Mouse (Mus musculus): ENCODE measurements at regions not wholly inside any gene's neighbourhood (a gene's known extent, or its start where the extent isn't known, plus 50 kb on each side); places are given as distances from the start of the nearest gene placed in this dataset.

GRCm38 (mm10) chr19:54693094-54693493, 433.9 kb downstream of the Gpam start:
- Histone ChIP-seq H3K36me3 (no peaks in the 10 kb centered on the region), H3K4me2 (no peak overlapping the region), H3K9me3 (replicated peaks) (no peaks in the 10 kb centered on the region)

GRCm38 (mm10) chr19:54691861-54692260, 435.2 kb downstream of the Gpam start:
- H3K27me3 ChIP-seq (replicated peaks): no peaks in the 10 kb centered on the region
- no peak for ATAC-seq (ENCODE audit: insufficient number of reproducible peaks, low FRiP score)
- H3K9me3 ChIP-seq (replicated peaks): no peaks in the 10 kb centered on the region
- no peak overlapping the region for H3K9ac ChIP-seq
- H3K4me1 ChIP-seq (replicated peaks): no peaks in the 10 kb centered on the region
- no peaks in the 10 kb centered on the region for H3K36me3 ChIP-seq
- no peak overlapping the region for H3K4me2 ChIP-seq
- no peak overlapping the region for H3K27ac ChIP-seq (ENCODE audit: poor library complexity, severe bottlenecking)
- WGBS: 65% methylated on average over 1 of the region's 1 CpGs
- no peak overlapping the region for H3K4me3 ChIP-seq

More at GRCm38 (mm10) chr19:54693094-54693493, 433.9 kb downstream of the Gpam start:
- H3K27ac ChIP-seq (ENCODE audit: poor library complexity, severe bottlenecking): no peak overlapping the region
- no peak for ATAC-seq (ENCODE audit: insufficient number of reproducible peaks, low FRiP score)
- WGBS: 86% methylated on average over 1 of the region's 1 CpGs
- H3K9ac ChIP-seq: no peak overlapping the region
- no peak overlapping the region for H3K4me3 ChIP-seq
- no peaks in the 10 kb centered on the region for H3K27me3 ChIP-seq (replicated peaks)
- no peaks in the 10 kb centered on the region for H3K4me1 ChIP-seq (replicated peaks)

- Histone ChIP-seq H3K4me3 (no peak overlapping the region), H3K9ac (no peak overlapping the region), H3K27ac (ENCODE audit: poor library complexity, severe bottlenecking) (no peak overlapping the region), H3K4me1 (replicated peaks) (no peaks in the 10 kb centered on the region), H3K4me2 (no peak overlapping the region), H3K9me3 (replicated peaks) (no peaks in the 10 kb centered on the region), H3K27me3 (replicated peaks) (no peaks in the 10 kb centered on the region), H3K36me3 (no peaks in the 10 kb centered on the region)
- no peak for ATAC-seq (ENCODE audit: insufficient number of reproducible peaks, low FRiP score)
These were observed 438.4 kb downstream of the Gpam start for GRCm38 (mm10) chr19:54688630-54689029.

GRCm38 (mm10) chr19:54685147-54685546, 441.9 kb downstream of the Gpam start:
- Histone ChIP-seq H3K36me3 (no peaks in the 10 kb centered on the region), H3K4me2 (no peak overlapping the region), H3K9ac (no peak overlapping the region), H3K4me1 (replicated peaks) (no peaks in the 10 kb centered on the region), H3K4me3 (no peak overlapping the region), H3K27ac (ENCODE audit: poor library complexity, severe bottlenecking) (no peak overlapping the region), H3K27me3 (replicated peaks) (no peaks in the 10 kb centered on the region), H3K9me3 (replicated peaks) (no peaks in the 10 kb centered on the region)
- ATAC-seq (ENCODE audit: insufficient number of reproducible peaks, low FRiP score): no peak
- 67% methylated on average over 4 of the region's 4 CpGs for WGBS

Data from heart, embryonic 12.5 days (tissue).